Mouse (Mus musculus): Measurements from ENCODE around the gene Ddah1.

GRCm38 (mm10) chr3:145748626-145749025 is 9.8 kb upstream of the Ddah1 start:
- TF ChIP-seq CTCF (IDR thresholded peaks at IDR 0.05; ENCODE audit: low read depth, low read length): no peak
- no peak for TF ChIP-seq EP300 (IDR thresholded peaks at IDR 0.05; ENCODE audit: insufficient read depth, low read depth, low read length)
- TF ChIP-seq POLR2A (IDR thresholded peaks at IDR 0.05; ENCODE audit: insufficient read depth, low read length): no peak

Measured in ES-Bruce4 (cell line).